Mouse (Mus musculus) MEL-GATA-1-ER (cell line): ENCODE measurements around the gene Elmo1.

Experiments
- DNase-seq: peaks from one replicate; pipeline ENCODE4 v3.0.0-alpha.2; 2012; ENCODE audit warnings: low read depth; ENCODE audit errors: extremely low read depth

Gene Elmo1

DNA sequence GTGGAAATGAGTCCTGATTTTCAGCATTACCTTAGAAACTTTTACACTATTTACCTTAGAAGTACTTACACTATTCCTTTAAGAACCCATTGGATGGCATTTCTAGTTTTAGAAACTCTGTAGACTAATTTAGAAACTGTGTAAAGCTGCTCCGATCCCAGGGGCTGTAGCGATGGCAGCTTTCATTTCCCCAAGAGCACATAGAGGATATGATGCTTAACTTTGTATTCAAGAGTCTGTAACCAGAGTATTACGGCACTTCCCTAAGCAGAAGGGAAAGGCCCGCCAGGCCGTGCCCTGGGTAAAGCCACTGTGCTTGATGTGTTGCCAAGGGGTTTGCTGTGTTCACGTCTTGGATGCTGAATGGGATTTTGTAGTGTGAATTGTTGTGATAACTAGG is 222.9 kb downstream of the Elmo1 start:
- no peak for DNase-seq

DNA sequence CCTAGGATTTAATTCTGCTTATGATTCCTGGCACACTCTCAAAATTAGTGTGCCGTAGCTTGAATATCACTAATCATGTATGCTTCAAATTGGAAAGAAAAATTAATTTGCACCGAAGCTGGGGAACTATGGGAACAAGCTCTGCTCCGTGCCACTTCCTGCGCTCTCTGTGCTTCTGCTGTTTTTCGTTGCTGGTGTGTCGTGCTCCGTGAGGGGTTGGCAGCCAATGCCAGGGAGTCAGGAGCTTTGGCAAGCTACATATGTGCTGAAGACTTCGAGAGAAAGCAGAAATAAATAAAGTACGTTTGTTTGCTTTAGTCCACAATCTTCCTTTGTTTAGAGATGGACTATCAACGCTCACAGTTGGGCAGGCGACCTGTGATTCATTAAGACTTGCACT is 225.7 kb downstream of the Elmo1 start:
- no peak for DNase-seq

DNA sequence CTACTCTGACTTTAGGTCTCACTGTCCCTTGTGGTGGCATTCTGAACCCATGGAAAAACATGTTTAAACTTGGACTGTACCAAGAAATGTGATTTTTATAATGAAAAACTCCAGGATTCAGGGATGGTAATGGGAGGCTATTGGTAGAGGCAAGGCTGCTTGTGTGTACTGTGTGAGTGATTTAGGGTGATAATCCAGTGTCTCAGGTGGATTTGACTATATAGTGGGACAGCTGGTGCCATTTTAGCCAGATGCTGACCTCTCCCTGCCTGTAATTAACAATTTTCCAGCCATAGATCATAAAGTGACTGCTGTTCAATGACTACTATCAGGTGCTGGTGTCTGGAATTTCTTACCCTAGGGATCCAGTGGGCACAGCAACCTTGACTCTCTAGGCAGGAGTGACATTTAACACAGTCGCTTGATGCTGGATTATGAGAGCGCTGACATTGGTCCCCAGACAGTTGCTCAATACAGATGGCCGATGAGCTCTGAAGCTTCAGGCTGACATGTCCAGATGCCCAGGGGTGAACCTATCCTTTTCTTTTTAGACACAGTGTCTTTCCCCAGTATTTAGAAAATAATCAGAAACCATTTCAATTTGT is 228.3 kb downstream of the Elmo1 start:
- DNase-seq = no peak

DNA sequence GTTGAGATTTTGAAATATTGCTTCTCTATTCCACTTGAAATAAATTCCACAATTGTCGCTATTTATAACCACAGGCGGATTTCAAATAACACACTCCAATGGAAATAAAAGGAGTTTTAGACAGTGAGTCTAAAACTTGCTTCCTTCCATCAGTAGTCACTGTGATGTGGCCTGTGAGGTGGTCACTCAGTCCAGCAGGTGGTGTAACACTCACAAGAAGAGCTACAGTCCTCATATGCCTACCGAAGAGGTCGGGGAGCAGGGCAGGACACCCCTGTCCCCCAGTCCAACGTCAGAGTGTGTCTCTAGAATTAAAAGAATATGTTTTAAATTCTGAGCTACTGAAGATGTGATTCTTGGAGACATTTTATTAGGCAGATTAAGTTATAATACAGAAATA is 229.8 kb downstream of the Elmo1 start:
- no peak for DNase-seq

DNA sequence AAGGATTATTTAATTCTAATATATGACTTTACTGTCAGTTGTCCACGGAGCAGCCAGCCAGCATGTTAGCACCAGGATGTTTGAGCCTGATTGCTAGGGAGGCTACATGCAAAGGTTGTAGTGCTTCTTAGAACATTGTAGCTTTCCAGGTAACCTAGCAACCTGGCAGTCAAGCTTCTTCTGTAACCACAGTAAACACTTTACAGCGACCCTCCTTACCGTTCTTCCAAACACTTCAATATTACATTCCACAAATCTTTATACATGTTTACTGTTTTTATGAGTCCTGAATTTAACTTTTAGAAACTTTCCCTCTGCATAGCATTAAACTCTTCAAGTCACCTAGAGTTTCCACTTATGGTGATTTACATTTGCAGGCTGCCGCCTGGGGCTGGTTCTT is 233.1 kb downstream of the Elmo1 start:
- no peak for DNase-seq

DNA sequence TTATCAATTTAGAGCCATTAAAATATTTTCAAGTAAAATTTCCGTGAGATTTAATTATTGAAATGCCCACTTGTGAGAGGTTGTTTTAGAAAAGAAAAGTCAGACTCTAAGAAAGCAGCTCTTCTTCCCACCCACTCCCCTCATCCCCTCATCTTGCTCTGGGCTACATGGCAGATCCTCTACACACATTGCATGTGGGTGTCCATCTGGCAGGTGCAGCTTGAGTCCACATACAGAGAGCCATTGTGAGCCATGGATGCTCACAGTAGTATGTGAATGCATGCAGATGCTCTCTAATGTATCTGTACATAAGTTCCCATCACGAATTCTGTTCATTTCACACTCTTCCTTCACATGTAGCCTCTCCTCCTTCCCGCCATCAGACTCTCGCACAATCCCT is 236.7 kb downstream of the Elmo1 start:
- DNase-seq = no peak

DNA sequence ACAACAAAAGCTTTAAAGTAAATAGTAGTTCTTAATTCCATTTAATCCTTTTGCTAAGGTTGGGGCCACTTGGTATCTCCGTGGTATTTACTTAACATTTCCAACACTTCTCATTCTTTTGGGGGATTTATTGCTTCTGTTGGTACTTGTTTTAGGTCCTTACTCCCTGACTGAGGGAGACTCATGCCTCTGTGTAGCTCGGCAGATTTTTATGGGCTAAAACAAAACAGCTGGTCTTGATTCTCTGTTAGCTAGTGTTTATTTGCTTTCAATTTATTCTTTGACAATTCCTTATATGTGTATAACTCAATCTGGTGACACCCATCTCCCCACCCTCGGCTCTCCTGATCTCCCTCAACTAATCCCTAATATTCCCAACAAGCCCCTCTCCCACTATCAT is 237.6 kb downstream of the Elmo1 start:
- DNase-seq = no peak

DNA sequence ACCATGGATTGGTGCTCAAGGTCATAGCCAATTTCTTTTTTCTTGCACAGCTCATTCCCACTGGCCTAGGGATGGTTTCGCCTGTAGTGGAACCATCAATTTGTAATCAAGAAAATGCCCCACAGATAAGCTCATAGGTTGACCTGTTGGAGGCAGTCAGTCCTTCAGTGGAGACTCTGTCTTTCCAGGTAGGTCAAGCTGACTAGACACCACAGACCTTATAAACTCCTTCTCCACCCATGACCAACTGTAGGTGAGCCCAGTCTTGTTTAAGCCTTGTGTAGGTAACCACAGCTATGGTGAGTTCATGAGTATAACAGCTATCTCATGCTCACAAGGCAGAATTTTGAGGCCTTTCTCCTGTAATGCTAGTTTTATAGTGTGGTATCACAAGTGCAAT is 238.3 kb downstream of the Elmo1 start:
- DNase-seq = no peak

DNA sequence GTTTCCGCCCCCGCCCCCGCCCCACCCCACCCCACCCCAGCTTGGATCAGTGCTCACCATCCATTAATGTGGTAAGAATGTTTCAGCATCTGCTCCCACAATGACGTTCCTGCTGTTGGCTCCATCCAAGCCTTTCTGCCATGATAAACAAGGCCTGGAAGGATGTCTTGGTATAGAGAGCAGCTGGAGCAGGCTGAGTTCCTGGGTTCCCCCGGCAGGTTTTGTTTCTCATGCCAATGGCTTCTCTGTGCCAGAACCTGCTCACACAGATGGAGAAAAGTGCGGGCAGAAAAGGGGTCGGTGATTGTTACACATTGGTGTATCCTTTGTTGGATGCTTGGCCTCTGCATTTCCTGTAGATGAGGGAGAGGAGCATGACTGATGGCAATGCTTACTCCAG is 240.6 kb downstream of the Elmo1 start:
- DNase-seq = no peak

DNA sequence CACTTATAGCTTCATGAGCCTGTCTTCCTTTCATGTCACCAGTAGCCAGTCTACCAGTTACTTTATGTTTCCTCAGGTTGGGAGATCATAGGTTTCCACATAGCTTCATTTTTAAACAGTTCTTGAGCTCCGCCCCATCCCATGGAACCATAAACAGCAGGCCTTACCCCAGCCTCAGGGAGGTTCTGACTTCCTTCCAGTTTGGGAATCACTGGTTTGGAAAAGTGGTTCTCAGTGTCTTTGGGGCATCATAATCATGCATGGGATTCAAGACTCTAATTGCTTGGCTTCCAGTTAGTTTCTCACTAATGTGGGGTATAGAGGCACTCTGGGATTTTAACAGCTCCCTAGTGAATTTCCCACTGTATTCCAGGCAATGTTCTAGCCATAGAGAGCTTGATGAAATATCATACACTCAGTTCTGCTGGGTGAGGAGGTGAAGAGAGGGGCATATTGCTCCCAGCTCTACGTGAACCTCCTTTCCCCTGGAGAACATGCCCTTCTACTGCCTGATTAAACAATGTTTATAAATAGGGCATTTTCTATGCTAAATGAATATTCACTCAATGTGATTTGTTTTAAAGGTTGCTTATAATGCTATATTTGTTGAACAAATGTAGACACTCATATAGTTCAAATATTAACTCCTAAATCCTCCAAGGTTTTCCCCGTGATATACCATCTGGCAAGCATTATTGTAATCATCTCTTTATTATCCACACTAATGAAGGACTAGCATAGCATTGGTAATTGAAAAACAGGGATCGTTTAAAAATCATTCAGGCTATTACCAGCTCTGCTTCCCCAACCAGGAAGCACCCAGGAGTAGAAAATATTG is 244.9 kb downstream of the Elmo1 start:
- no peak for DNase-seq

DNA sequence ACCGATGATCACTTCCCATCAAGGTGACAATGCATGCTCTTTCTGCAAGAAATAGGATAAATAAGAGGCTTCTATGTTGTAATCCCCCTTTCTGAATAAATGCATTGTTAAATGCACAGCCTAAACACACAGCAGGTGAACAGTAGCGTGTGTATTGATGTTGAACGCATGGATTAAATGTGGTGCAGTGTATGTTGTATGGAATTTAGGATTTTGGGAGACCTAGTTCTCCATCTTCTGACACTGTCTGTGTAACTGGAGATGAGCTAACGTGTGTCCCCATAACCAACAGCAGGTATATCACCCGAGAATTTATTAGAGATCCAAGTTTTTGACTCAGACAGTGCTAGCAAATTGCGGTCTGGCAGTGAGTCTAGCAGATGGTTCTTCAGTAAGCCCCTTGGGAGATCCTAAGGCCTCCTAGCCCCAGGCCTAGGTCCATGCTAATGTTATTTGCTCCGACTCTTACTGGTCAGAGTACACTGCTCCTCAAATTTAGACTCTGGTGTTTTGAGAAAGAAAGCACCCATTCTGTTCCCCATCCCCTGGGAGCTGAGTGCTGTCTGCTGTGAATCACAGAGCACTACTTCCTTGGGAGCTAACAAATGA is 245.6 kb downstream of the Elmo1 start:
- no peak for DNase-seq

DNA sequence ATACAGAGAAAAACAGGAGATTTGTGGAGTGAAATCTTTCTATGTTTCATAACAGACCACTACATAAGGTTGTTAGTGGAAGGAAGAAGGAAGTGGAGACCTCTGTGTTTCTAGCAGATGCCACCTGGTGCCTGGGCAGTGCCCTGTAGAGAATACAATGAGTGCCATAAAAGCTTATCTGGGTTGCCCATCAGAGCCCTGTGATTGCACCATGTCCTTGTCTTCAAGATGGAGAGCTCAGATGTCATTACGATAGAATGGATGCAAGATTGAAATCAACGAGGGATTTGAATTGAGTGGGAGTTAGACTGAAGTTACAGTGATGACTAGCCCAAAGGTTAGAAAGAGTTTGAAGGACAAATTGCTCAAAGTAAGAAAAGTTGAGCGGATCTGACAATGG is 252.5 kb downstream of the Elmo1 start:
- no peak for DNase-seq

DNA sequence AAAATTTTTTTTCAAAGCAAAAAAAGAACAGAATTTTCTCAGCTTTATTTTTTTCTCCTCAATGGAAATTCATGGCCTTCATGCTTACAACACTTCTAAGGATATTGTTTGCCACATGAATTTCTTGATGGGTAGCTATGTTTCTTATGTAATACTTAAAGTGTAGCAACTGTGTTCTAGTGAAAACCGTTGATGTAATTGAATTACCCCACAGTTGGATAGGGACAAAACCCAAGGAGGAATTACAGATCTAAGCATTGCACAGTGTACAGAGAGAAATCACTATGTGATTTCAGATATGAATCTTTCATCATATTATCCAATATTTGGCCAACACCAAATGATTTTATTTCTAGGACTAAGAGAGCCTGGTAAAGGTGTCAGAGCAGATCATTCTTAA is 259.4 kb downstream of the Elmo1 start:
- no peak for DNase-seq

DNA sequence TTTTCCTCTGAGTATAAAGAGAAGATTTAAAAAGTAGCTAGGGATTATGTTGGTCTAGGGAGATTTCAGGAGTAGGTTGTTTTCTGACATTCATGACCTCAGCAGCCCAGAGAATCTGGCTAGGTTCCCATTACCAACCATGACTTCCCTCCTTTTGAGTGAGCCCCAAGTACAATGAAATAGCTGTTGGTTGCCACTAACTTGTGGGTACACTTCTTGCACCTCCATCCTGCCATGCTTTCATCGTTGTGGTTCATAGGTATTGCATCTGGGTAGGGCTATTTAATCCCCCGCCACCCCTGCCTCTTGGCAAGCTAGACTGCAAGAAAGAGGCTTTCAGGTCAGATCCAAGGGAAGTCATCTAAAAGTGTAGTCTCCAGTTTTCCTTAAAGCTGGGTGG is 262.2 kb downstream of the Elmo1 start:
- no peak for DNase-seq

DNA sequence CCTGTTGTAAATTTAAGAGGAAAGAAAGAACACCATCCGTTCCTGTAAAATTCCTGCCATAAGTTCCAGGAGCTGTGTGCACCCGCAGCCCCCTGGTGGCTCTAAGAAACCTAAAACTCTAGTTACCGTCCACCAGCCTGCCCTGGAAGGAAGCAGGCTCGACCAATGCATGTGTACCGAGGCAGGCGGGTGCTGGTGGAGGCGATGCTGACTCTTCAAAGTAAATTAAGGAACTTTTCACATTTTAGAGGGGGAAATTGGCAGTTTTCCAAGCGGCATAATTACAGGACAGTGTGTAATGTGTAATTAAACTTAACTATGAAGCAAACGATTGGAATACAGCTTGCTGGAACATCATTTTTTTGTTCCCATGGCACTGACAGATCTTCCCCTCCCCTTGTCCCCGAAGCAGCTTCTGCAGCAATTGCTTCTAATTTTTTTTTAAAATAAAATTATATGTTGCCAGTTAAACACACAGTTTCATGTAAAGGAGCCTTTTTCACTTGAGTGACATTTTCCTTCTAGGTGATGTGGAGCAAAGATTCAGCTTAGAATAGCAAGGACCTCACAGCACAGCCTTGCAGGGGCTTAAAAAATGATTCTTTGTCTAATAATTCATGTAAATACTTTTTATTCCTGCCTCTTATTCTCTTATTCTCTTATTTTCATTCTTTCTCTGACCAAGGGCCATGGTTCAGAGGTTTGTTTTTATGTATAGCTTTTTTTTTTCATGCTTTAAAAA is 263.6 kb downstream of the Elmo1 start:
- no peak for DNase-seq

DNA sequence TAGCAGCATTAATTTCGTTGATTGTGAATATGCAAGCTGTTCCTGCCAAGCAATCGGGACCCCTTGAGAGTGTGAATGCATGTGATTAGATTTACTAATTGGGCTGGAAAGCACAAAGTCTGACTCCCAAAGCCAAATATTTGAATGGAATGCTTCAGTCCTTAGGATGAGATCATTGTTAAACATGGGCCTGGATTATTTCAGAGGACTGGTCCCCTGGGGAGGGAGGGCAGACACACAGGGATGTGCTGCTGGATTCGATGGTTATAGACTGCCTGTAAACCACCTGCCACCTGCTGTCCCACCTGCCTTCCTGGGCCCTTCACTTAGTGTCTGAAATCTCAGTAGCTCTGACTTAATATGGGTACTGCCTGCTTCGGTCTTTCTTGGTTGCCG is 264.2 kb downstream of the Elmo1 start:
- DNase-seq = no peak

DNA sequence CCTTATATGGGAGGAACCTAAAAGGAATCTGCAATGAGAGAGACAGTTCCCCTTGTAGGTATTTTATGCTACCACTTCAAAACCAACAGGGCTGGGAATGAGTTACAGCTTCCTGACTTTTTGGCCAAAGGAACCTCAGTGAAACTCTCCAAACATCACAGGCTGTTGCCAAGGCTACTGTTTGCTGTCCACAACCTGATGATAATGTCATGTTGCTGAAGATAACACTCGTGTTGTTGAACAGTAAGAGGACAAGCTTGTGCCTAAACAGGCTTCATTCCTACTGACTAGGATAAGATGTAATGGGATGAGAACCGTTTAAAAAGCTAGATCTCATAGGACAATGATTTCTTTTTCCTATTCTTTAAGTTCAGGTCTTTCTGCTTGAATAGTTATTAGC is 272.1 kb downstream of the Elmo1 start:
- no peak for DNase-seq

DNA sequence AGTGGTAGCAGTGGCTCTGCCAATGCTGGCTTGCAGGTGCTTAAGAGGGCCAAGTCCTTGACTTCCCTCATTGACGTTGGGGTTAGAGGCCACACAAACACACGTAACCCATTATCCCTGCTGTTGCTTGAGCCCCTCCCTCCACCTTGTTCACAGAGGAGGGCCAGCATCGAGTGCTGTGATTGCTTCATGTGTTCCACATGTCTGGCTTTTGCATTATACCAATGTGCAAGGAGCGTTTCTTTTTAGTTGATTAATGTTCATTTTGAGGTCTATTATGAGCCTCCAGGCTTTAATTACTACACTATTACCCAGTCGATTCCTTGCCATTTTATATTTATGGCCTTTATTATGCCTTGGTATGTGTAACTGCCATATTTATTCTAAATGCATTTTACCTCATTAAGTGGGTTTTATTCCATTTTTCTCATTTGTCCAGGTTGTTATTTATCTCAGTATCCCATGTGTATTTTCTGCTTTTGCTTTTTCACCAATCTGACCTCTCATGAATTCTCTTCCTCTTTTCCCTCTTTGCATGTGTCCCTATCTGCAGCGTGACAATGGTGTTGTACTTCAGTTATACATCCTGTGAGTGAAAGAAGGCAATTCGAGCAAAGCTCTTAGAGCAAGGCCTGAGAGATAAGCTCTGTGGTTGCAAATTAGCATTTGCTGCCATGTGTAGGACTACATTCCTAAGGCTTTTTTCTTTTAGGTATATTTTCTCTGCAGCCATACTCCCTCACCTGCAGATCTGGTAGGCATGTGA is 275.6 kb downstream of the Elmo1 start:
- peak; percentile 55 for DNase-seq

DNA sequence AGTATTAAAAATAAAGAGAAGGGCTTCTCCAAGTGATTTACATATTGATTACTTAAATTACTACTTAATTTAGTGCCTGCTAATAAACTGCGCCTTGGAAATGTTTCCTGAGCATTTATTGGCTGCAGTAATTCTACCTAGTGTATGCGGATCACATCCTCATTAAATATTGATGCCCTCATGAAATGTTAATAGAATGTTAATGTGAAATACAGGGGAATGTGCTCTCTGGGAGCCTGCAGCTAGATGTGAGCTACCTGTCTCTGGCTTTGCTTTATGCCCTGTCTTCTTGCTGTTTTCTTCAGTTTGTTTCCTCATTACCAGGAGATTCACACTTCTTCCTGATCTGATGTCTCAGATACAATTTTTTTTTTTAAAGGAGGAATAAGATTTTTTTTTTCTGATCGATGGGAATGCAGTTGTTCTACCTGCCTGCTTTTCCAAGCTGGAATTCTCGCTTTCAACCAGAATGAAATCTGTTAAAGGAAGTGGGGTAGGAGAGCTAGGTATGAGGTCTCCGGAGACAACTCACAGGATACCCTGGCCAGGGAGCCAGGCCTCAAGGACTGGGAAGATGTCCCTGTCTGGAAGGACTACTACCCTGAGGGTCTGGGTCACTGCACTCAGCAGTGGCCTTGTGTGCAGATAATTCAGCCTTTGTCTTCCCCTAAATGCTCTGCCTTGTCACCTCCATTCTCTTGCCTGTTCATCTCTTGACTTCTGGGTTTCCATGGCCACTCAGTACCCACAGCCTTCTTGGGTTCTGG is 279.8 kb downstream of the Elmo1 start:
- no peak for DNase-seq

DNA sequence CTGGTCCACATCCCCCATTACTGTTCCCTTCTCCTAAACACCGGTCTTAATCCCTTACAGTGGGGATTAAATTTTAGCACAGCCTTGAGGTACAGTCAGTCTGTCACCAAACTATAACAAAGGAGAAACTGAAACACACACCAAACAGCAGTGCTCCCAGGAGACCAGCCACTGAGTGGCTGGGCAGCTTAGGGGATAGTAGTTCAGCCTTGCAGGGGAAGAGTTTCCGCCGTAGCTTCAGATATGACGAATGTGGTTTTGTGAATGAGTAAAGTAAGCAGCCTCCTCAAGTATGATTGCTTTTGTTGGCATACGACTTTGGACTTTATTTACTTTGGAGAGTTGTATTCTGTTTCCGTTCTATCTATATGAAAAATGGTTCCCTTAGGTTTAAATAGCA is 281.1 kb downstream of the Elmo1 start:
- DNase-seq = no peak

DNA sequence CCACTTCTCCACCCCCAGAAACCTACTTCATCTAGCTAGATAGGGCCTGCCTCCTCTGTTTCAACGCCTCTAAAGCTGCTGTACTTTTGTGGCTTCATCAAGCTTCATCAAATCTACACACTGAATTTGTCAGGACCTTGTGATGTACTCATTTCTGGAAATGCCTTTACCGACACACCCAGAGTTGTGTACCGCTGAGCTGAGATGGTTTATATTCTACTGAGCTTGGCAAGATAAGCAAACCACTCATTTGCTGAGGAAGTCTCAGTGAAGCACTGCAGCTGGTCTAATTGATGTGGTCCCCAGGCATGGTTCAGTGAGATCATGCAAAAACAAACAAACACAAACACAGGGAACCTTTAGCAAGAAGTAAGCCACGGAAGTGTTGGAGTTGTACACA is 281.9 kb downstream of the Elmo1 start:
- no peak for DNase-seq
